Mouse (Mus musculus) hindbrain, embryonic 14.5 days (tissue): ENCODE data around the gene Spaca9. TPM values are rescaled to one million over a fixed set of nuclear protein-coding genes. Genes with fewer than 3 reads are reported as not detected.

Experiments used
- ATAC-seq: fragments of 200-750 bp; cut with Nextera tagmentation; 2 replicates; pipeline ENCODE4 v1.8.0; 2017; ENCODE audit warnings: moderate number of reproducible peaks, mild to moderate bottlenecking, moderate TSS enrichment, moderate library complexity; ENCODE audit not compliant: low FRiP score
- DNase-seq: peaks from one replicate; pipeline ENCODE4 v3.0.0-alpha.2; 2015; ENCODE audit warnings: low spot score
- H3K27ac ChIP-seq: fragments of 300-500 bp; sonication (generic); 2 replicates; pipeline ENCODE4 v1.5.1; 2014; ENCODE audit warnings: mild to moderate bottlenecking, moderate library complexity
- H3K27me3 ChIP-seq: fragments of 300-500 bp; sonication (generic); 2 replicates; pipeline ENCODE4 v1.6.1; 2014; ENCODE audit warnings: mild to moderate bottlenecking, low read length, mixed read lengths; ENCODE audit not compliant: control insufficient read depth, insufficient read depth
- H3K36me3 ChIP-seq: fragments of 300-500 bp; sonication (generic); replicated peaks from 2 replicates; pipeline ENCODE4 v1.6.1; 2014; ENCODE audit not compliant: control insufficient read depth, insufficient read depth
- H3K4me1 ChIP-seq: fragments of 300-500 bp; sonication (generic); replicated peaks from 2 replicates; pipeline ENCODE4 v1.6.1; 2014; ENCODE audit warnings: antibody characterized with exemption, low read length, mixed read lengths; ENCODE audit not compliant: control insufficient read depth, insufficient read depth
- H3K4me2 ChIP-seq: fragments of 300-500 bp; sonication (generic); replicated peaks from 2 replicates; pipeline ENCODE4 v1.6.1; 2014; ENCODE audit warnings: mild to moderate bottlenecking, moderate library complexity
- H3K4me3 ChIP-seq: fragments of 300-500 bp; sonication (generic); replicated peaks from 2 replicates; pipeline ENCODE4 v1.5.1; 2014; ENCODE audit warnings: mild to moderate bottlenecking, low read length
- H3K9ac ChIP-seq: fragments of 300-500 bp; sonication (generic); 2 replicates; pipeline ENCODE4 v1.6.1; 2014
- H3K9me3 ChIP-seq: fragments of 300-500 bp; sonication (generic); 2 replicates; pipeline ENCODE4 v1.6.1; 2016; ENCODE audit warnings: low read length; ENCODE audit not compliant: control insufficient read depth
- WGBS: fragments of 180-500 bp; shearing (Covaris S2); extraction: QIAGEN DNeasy Blood & Tissue Kit; methylation state at CpG from one replicate; pipeline ENCODE4 v1.1.7; 2014; 5-methylcytosine and 5-hydroxymethylcytosine counted together
- microRNA-seq: library from miRNA; unstranded; fragments of <30 nt; microRNA quantifications from one replicate; pipeline ENCODE4, GENCODE M21; 2016
- polyA plus RNA-seq: library from polyadenylated mRNA; unstranded; fragments of >200 nt; fragmentation: Nextera tagmentation; extraction: Ambion mirVana; gene quantifications from 2 replicates; pipeline ENCODE4 v1.2.1, GENCODE M21; 2014

The Spaca9 gene
- polyA plus RNA-seq, 1 experiment from 2014 or later, result 6.2 TPM

DNA sequence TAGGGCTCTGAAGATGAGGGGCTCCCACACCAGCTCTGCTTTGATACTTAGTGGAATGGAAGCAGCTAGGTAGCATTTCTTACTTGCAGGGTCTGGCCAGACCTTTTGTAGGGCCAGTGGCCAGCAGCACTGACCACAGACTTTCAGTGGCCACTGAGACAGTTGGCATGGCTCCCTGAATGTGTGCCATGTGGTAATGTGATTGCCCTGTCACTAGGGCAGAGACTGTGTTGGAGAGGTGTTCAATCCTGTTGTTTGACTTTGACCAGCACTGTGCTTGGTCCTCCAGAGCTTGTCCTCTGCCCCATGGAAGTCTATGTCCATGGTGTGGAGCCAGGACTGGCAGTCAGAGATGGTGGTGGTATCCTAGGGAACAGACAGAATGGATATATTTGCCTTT lies 49.0 kb downstream of the Spaca9 start:
- ATAC-seq (no peak), DNase-seq (no peak)
- H3K27ac ChIP-seq, result no peak overlapping the region
- H3K4me3 ChIP-seq, result no peak overlapping the region
- no peaks in the 10 kb centered on the region for H3K9me3 ChIP-seq
- peaks cover 16% of the 10 kb centered on the region for H3K36me3 ChIP-seq
- H3K27me3 ChIP-seq, result no peaks in the 10 kb centered on the region
- H3K4me1 ChIP-seq, result no peaks in the 10 kb centered on the region
- no peak overlapping the region for H3K4me2 ChIP-seq
- H3K9ac ChIP-seq, result no peak overlapping the region

DNA sequence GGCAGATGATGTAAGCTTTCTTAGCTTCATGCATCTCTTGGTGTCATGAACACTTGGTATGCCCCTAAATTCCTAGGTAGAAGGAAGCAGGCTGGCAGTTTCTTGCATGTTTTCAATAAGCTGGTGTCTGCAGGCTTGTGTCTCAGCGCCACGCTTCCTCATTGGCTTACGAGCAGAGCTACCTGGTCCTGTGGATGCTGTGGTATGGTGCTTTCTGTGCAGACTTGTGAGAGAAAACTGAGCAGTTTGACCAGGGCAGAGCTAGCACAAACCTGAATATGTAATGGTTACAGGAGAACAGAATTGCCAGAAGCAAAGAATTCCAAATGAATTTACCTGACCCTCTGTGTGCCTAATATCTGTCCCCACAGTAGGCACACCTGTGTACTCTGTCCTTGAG lies 56.4 kb downstream of the Spaca9 start:
- Histone ChIP-seq H3K9me3 (no peaks in the 10 kb centered on the region), H3K27me3 (no peaks in the 10 kb centered on the region), H3K4me1 (peaks cover 27% of the 10 kb centered on the region), H3K4me2 (peak overlapping the region; percentile 63), H3K27ac (no peak overlapping the region), H3K36me3 (no peaks in the 10 kb centered on the region), H3K4me3 (peak overlapping the region; percentile 98; the same call in 1 of the 2 replicates), H3K9ac (no peak overlapping the region; the same call in 1 of the 2 replicates)
- ATAC-seq, result no peak
- no peak for DNase-seq
- WGBS, result 81% methylated on average over 3 of the region's 3 CpGs

Small RNA genes within 50 kb of the gene (microRNA-seq; reads per million reads assigned to microRNA genes)
- 1.9 reads per million, percentile 6 among the genes with 10 or more reads in this experiment for gene Mir3088

Other genes with a start within 250 kb of the Spaca9 start
- gene 1700007K13Rik, start 233.4 kb downstream of the Spaca9 start, polyA plus RNA-seq, result 4.0 and 6.2 TPM in 2 replicates
- 49.3 and 51.8 TPM in 2 replicates for gene Mrps2, start 231.7 kb downstream of the Spaca9 start, polyA plus RNA-seq
- 1.3 and 1.7 TPM in 2 replicates for gene Gbgt1, start 202.8 kb downstream of the Spaca9 start, polyA plus RNA-seq
- 0.90 and 2.9 TPM in 2 replicates for gene Gm10134, start 193.6 kb downstream of the Spaca9 start, polyA plus RNA-seq
- 92.9 and 95.5 TPM in 2 replicates for gene Ralgds, start 186.6 kb downstream of the Spaca9 start, polyA plus RNA-seq
- gene Cel, start 136.3 kb downstream of the Spaca9 start, polyA plus RNA-seq, result not detected in 2 replicates
- gene Gtf3c5, start 116.0 kb downstream of the Spaca9 start, polyA plus RNA-seq, result 28.6 and 29.3 TPM in 2 replicates
- not detected in 2 replicates for gene Gfi1b, start 77.7 kb downstream of the Spaca9 start, polyA plus RNA-seq
- 29.2 and 29.4 TPM in 2 replicates for gene Tsc1, start 58.5 kb downstream of the Spaca9 start, polyA plus RNA-seq
- 2.2 and 2.7 TPM in 2 replicates for gene Ak8, start 437 bp upstream of the Spaca9 start, polyA plus RNA-seq
- 33.6 and 34.2 TPM in 2 replicates for gene Gtf3c4, start 140.6 kb upstream of the Spaca9 start, polyA plus RNA-seq
- 13.2 and 14.3 TPM in 2 replicates for gene Ddx31, start 140.7 kb upstream of the Spaca9 start, polyA plus RNA-seq
- 25.9 and 28.7 TPM in 2 replicates for gene Barhl1, start 216.9 kb upstream of the Spaca9 start, polyA plus RNA-seq